In the genomic region with DNA sequence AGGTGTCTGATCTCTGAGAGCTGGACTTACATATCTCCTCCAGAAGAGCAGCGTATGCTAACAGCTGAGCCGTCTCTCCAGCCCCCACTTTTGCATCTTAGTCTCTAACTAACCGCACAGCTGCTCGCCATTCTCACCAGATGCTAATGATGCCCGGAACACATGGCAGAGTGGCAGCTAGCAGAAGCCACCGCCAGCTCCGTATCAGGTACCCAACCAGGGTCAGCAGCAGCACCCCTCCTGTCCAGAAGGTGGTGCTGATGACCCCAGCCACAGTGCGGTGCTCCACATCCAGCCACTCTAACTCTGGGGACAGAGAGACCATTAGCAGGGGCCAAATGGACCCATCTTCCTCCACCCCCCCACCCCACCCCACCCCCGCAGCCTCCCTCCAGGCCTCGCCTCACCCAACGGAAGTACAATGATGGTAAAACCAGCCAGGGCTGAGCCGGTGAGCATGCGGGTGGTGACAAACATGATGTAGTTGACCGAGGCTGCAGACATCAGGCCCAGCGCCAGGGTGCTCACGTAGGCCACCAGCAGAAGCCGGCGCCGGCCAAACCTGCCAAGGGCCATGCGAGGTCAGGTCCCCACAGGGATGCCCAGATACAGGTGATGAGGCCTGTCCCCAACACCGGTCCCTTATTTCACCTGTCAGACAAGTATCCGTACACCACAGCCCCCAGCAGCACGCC, we compare ENCODE assay signal across 8 mouse cellular contexts. TPM values are rescaled to one million over a fixed set of nuclear protein-coding genes. Genes with fewer than 3 reads are reported as not detected.
DNase-seq lines count a peak whose midpoint lies in the region; TF ChIP-seq lines count a peak whose summit lies in the region.

No protein-coding gene starts in this region.

- DNase-seq in gastrocnemius, adult 2 months, result peak; percentile 74
- DNase-seq in gastrocnemius, postnatal 4 days (ENCODE audit: low spot score in 2 of 2), result no peak
- DNase-seq in A20 (ENCODE audit: low read depth, low spot score), result peak; percentile 24
- DNase-seq in cerebellum, postnatal 25 days, result peak; percentile 68 to 79
- DNase-seq in heart, postnatal 10 days, result peak; percentile 51 to 63
- DNase-seq in kidney, postnatal 4 days, result peak; percentile 62 to 76
- peak; percentile 64 for DNase-seq in skeletal muscle tissue, adult 2 months (ENCODE audit: low read depth, low spot score)
- no peak for DNase-seq in right cerebral cortex, postnatal 36 days (ENCODE audit: low spot score in 2 of 2)

- H3K4me3 ChIP-seq in gastrocnemius, adult 2 months, result no peak overlapping the region

- intact Hi-C loops in gastrocnemius, adult 2 months (cut with DNase I), result no loop called here
- intact Hi-C loops in heart, postnatal 10 days (cut with DNase I), result loop anchor here (1.0 kb wide), 1 partner anchor 74 kb away; no protein-coding TSS in a partner anchor

- TF ChIP-seq CTCF in gastrocnemius, adult 2 months (IDR thresholded peaks at IDR 0.05), result peak; percentile 67

- no peak overlapping the region for H3K27ac ChIP-seq in gastrocnemius, adult 2 months

RNA-seq across cellular contexts. Expression of gene Slc22a7, which starts 1.4 kb away (rescaled TPM):
- total RNA-seq in gastrocnemius, adult 2 months (2021), result not detected
- total RNA-seq in gastrocnemius, postnatal 4 days (2021), result under 1 TPM in 1 of 2 experiments, not detected in 1; 0.21 TPM
- total RNA-seq in heart, postnatal 10 days (2021), result not detected

RNA-seq across cellular contexts. Expression of gene Crip3, which starts 8.1 kb away (rescaled TPM):
- total RNA-seq in gastrocnemius, adult 2 months (2021), result under 1 TPM; 0.33 to 0.66 TPM
- 1 to 10 TPM; 3.7 to 4.8 TPM for total RNA-seq in gastrocnemius, postnatal 4 days (2021)
- total RNA-seq in heart, postnatal 10 days (2021), result under 1 TPM in 1 of 2 experiments, not detected in 1; 0.26 TPM

RNA-seq across cellular contexts. Expression of gene Ttbk1, which starts 50.7 kb away (rescaled TPM):
- total RNA-seq in gastrocnemius, adult 2 months (2021), result under 1 TPM; 0.08 to 0.22 TPM
- 1 to 10 TPM in 1 of 2 experiments, under 1 TPM in 1; 0.60 to 1.2 TPM for total RNA-seq in gastrocnemius, postnatal 4 days (2021)
- total RNA-seq in heart, postnatal 10 days (2021), result under 1 TPM; 0.40 to 0.48 TPM

RNA-seq across cellular contexts. Expression of gene Zfp318, which starts 53.3 kb away (rescaled TPM):
- total RNA-seq in gastrocnemius, adult 2 months (2021), result 10 to 100 TPM; 14.1 to 17.4 TPM
- total RNA-seq in gastrocnemius, postnatal 4 days (2021), result 10 to 100 TPM; 33.9 to 35.0 TPM
- 10 to 100 TPM; 22.5 to 25.3 TPM for total RNA-seq in heart, postnatal 10 days (2021)

RNA-seq across cellular contexts. Expression of gene Dnph1, which starts 59.7 kb away (rescaled TPM):
- 1 to 10 TPM; 5.2 to 5.7 TPM for total RNA-seq in gastrocnemius, adult 2 months (2021)
- 1 to 10 TPM; 3.6 to 5.2 TPM for total RNA-seq in gastrocnemius, postnatal 4 days (2021)
- 1 to 10 TPM; 3.7 to 4.0 TPM for total RNA-seq in heart, postnatal 10 days (2021)

Comparison
In these comparisons a context has a peak if more than half of its experiments do, and no peak if none do; other contexts are left out.
1. DNase-seq: peak in gastrocnemius, adult 2 months (single experiment), A20 (single experiment), cerebellum, postnatal 25 days (2 of 2), heart, postnatal 10 days (2 of 2), kidney, postnatal 4 days (2 of 2) and skeletal muscle tissue, adult 2 months (single experiment); none in gastrocnemius, postnatal 4 days (0 of 2) and right cerebral cortex, postnatal 36 days (0 of 2).